In genomic region chr1:51445161-51445853, GRCm38 (mm10) we compare ENCODE assay signal across 18 mouse cellular contexts. TPM values are rescaled to one million over a fixed set of nuclear protein-coding genes. Genes with fewer than 3 reads are reported as not detected.
DNase-seq lines count a peak whose midpoint lies in the region; ATAC-seq and TF ChIP-seq lines count a peak whose summit lies in the region.
"Had no signal": no experiment of that assay in that cellular context is flagged by ENCODE, and none has a peak within 500 bp of the region (broad histone marks: within the 10 kb centered on the region; RNA-seq: fewer than 3 reads in every experiment).

No protein-coding gene starts in this region.

- no peaks in the 10 kb centered on the region for H3K36me3 ChIP-seq in midbrain, embryonic 13.5 days
- no peaks in the 10 kb centered on the region for H3K36me3 ChIP-seq in midbrain, embryonic 16.5 days (ENCODE audit: control insufficient read depth, insufficient read depth, low read length)
- H3K36me3 ChIP-seq in kidney, postnatal 0 days (ENCODE audit: insufficient read depth, low read length), result no peaks in the 10 kb centered on the region
- H3K36me3 ChIP-seq in heart, embryonic 12.5 days, result no peaks in the 10 kb centered on the region
- H3K36me3 ChIP-seq: hindbrain, embryonic 10.5 days; lung, embryonic 15.5 days had no signal

- H3K27ac ChIP-seq in midbrain, embryonic 13.5 days, result no peak overlapping the region
- H3K27ac ChIP-seq in midbrain, embryonic 16.5 days (ENCODE audit: low read length), result no peak overlapping the region
- H3K27ac ChIP-seq in kidney, postnatal 0 days, result 0 out of 2 replicates have a peak overlapping the region, but pooled peaks have one; percentile 19
- H3K27ac ChIP-seq in heart, embryonic 12.5 days (ENCODE audit: poor library complexity, severe bottlenecking), result no peak overlapping the region
- H3K27ac ChIP-seq: forebrain, embryonic 13.5 days; hindbrain, embryonic 10.5 days; liver, embryonic 14.5 days; lung, embryonic 15.5 days; stomach, postnatal 0 days had no signal

- no peaks in the 10 kb centered on the region for H3K27me3 ChIP-seq in midbrain, embryonic 13.5 days
- no peaks in the 10 kb centered on the region for H3K27me3 ChIP-seq in midbrain, embryonic 16.5 days (ENCODE audit: control insufficient read depth, insufficient read depth, low read depth, low read length)
- H3K27me3 ChIP-seq in kidney, postnatal 0 days (ENCODE audit: insufficient read depth, low read length), result no peaks in the 10 kb centered on the region
- no peaks in the 10 kb centered on the region for H3K27me3 ChIP-seq in heart, embryonic 12.5 days (replicated peaks)
- H3K27me3 ChIP-seq: lung, embryonic 15.5 days; Patski had no signal

- H3K4me1 ChIP-seq in midbrain, embryonic 13.5 days (replicated peaks), result peaks cover 6% of the 10 kb centered on the region
- H3K4me1 ChIP-seq in midbrain, embryonic 16.5 days (ENCODE audit: control insufficient read depth, insufficient read depth, low read length), result peaks cover 7% of the 10 kb centered on the region
- no peaks in the 10 kb centered on the region for H3K4me1 ChIP-seq in kidney, postnatal 0 days (replicated peaks; ENCODE audit: insufficient read depth, low read length)
- no peaks in the 10 kb centered on the region for H3K4me1 ChIP-seq in heart, embryonic 12.5 days (replicated peaks)
- H3K4me1 ChIP-seq: lung, embryonic 15.5 days had no signal

- 0 out of 2 replicates have a peak, but pooled peaks have one; percentile 9 for ATAC-seq in midbrain, embryonic 13.5 days
- ATAC-seq in midbrain, embryonic 16.5 days, result no peak
- 0 out of 2 replicates have a peak, but pooled peaks have one; percentile 40 for ATAC-seq in kidney, postnatal 0 days (replicated peaks; ENCODE audit: low FRiP score, low read depth)
- ATAC-seq in heart, embryonic 12.5 days (ENCODE audit: insufficient number of reproducible peaks, low FRiP score), result no peak
- ATAC-seq: intestine, embryonic 16.5 days; Patski had no signal

- no peak overlapping the region for H3K4me3 ChIP-seq in midbrain, embryonic 13.5 days (replicated peaks)
- H3K4me3 ChIP-seq in midbrain, embryonic 16.5 days (ENCODE audit: low read depth, low read length), result no peak overlapping the region
- no peak overlapping the region for H3K4me3 ChIP-seq in kidney, postnatal 0 days (replicated peaks; ENCODE audit: low read depth, low read length)
- H3K4me3 ChIP-seq in heart, embryonic 12.5 days, result no peak overlapping the region
- H3K4me3 ChIP-seq: forebrain, embryonic 13.5 days; hindbrain, embryonic 10.5 days; lung, embryonic 15.5 days; myocyte had no signal

- H3K9ac ChIP-seq in midbrain, embryonic 13.5 days (replicated peaks), result no peak overlapping the region
- H3K9ac ChIP-seq in midbrain, embryonic 16.5 days (ENCODE audit: low read depth, low read length), result no peak overlapping the region
- H3K9ac ChIP-seq in kidney, postnatal 0 days (ENCODE audit: low read depth, low read length), result no peak overlapping the region
- H3K9ac ChIP-seq in heart, embryonic 12.5 days, result no peak overlapping the region
- H3K9ac ChIP-seq: forebrain, embryonic 13.5 days; liver, embryonic 14.5 days; lung, embryonic 15.5 days had no signal

- no peak for TF ChIP-seq CTCF in kidney, postnatal 0 days (IDR thresholded peaks at IDR 0.05; ENCODE audit: low read depth)

- 45% methylated on average over 5 of the region's 5 CpGs for WGBS in midbrain, embryonic 13.5 days
- 41% methylated on average over 5 of the region's 5 CpGs for WGBS in midbrain, embryonic 16.5 days
- 36% methylated on average over 5 of the region's 5 CpGs for WGBS in kidney, postnatal 0 days
- 59% methylated on average over 5 of the region's 5 CpGs for WGBS in heart, embryonic 12.5 days

- peak; percentile 10 for DNase-seq in kidney, adult 18-20 months
- DNase-seq in kidney, adult 11 months, result no peak
- peak; percentile 33 for DNase-seq in kidney, postnatal 0 days (ENCODE audit: low spot score)
- no peak for DNase-seq in layer of hippocampus, adult 8-10 months (ENCODE audit: low spot score in 2 of 2)
- DNase-seq: adrenal gland, adult 8-10 months; gastrocnemius, postnatal 14 days; lung, postnatal 4 days had no signal

- H3K9me3 ChIP-seq in midbrain, embryonic 13.5 days, result no peaks in the 10 kb centered on the region
- no peaks in the 10 kb centered on the region for H3K9me3 ChIP-seq in midbrain, embryonic 16.5 days (replicated peaks; ENCODE audit: control insufficient read depth, low read length, poor library complexity, severe bottlenecking)
- no peaks in the 10 kb centered on the region for H3K9me3 ChIP-seq in kidney, postnatal 0 days (replicated peaks; ENCODE audit: low read length)
- H3K9me3 ChIP-seq in heart, embryonic 12.5 days (replicated peaks), result no peaks in the 10 kb centered on the region
- H3K9me3 ChIP-seq: forebrain, embryonic 13.5 days; hindbrain, embryonic 10.5 days; lung, embryonic 15.5 days had no signal

- no peak overlapping the region for H3K4me2 ChIP-seq in midbrain, embryonic 13.5 days (replicated peaks)
- H3K4me2 ChIP-seq in midbrain, embryonic 16.5 days (ENCODE audit: low read length), result no peak overlapping the region
- no peak overlapping the region for H3K4me2 ChIP-seq in kidney, postnatal 0 days (ENCODE audit: low read length)
- no peak overlapping the region for H3K4me2 ChIP-seq in heart, embryonic 12.5 days
- H3K4me2 ChIP-seq: lung, embryonic 15.5 days had no signal

RNA-seq across cellular contexts. Expression of gene Nabp1, which starts 32.9 kb away (rescaled TPM):
- 7.9 and 9.3 TPM in 2 replicates for polyA plus RNA-seq in midbrain, embryonic 13.5 days (2015; fragmentation: Nextera tagmentation; extraction: Ambion mirVana)
- polyA plus RNA-seq in midbrain, embryonic 16.5 days (2015; fragmentation: Nextera tagmentation; extraction: Ambion mirVana), result 9.6 and 10.9 TPM in 2 replicates
- 37.7 and 42.6 TPM in 2 replicates for polyA plus RNA-seq in kidney, postnatal 0 days (2015; fragmentation: Nextera tagmentation; extraction: Ambion mirVana)
- 10 to 100 TPM; 15.1 to 22.9 (median 20.5) TPM for total RNA-seq in layer of hippocampus, adult 8-10 months (2022)
- 17.6 and 17.7 TPM in 2 replicates for polyA plus RNA-seq in heart, embryonic 12.5 days (2016; fragmentation: Nextera tagmentation; extraction: Ambion mirVana)

Comparison
In these comparisons a context has a peak if more than half of its experiments do, and no peak if none do; other contexts are left out.
1. DNase-seq: peak in kidney, adult 18-20 months (single experiment) and kidney, postnatal 0 days (single experiment); none in kidney, adult 11 months (single experiment) and layer of hippocampus, adult 8-10 months (0 of 2).
2. ATAC-seq: peak in midbrain, embryonic 13.5 days (single experiment) and kidney, postnatal 0 days (single experiment); none in midbrain, embryonic 16.5 days (single experiment) and heart, embryonic 12.5 days (single experiment).